Mouse (Mus musculus): Measurements from ENCODE around the gene Dnm3. TPM values are rescaled to one million over a fixed set of nuclear protein-coding genes. Genes with fewer than 3 reads are reported as not detected.
A peak's percentile ranks its signal among the peaks of the same experiment; 100 is the strongest.

The Dnm3 gene
- polyA plus RNA-seq, 1 experiment from 2014 or later, result 67.6 TPM

DNA sequence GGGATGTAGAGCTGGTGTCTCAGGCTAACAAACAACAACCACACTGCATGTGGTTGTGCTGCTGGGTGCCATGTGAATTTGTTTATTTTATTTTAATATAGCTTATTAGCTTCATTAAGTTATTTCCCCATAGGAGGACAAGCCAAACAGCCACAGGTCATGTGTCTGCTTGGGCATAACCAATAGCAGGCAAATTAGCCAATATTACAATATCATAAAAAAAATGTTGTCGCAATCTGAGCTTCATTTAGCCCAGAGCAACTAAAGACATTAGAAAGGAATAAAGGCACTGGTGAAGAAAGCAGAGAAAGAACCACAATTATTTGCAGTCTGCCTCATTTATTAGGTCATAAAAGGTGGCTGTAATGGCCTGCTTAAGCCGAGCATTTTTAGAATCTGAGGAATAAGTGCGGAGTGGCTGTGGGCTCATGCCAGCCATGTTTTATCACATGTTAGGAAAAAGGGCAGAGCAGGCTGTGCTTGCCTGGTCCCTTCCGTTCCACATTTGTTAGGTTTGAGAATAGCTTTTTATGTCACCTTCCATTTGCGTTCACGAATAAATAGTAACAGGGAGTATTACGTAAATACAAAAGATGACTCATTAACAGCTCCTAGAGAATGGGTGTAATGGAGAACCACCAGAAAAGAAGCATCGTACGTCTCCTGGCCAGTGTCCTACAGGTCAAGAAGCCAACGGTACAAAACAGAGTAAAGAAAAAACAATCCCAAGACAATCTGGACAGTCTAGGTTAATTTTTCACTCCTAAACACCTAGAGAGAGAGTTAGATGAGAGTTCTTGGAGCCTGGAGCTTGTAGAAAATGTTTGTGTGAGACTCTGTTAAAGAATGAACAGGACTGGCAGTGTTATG, 376.6 kb downstream of the Dnm3 start:
- no peak overlapping the region for H3K4me2 ChIP-seq

DNA sequence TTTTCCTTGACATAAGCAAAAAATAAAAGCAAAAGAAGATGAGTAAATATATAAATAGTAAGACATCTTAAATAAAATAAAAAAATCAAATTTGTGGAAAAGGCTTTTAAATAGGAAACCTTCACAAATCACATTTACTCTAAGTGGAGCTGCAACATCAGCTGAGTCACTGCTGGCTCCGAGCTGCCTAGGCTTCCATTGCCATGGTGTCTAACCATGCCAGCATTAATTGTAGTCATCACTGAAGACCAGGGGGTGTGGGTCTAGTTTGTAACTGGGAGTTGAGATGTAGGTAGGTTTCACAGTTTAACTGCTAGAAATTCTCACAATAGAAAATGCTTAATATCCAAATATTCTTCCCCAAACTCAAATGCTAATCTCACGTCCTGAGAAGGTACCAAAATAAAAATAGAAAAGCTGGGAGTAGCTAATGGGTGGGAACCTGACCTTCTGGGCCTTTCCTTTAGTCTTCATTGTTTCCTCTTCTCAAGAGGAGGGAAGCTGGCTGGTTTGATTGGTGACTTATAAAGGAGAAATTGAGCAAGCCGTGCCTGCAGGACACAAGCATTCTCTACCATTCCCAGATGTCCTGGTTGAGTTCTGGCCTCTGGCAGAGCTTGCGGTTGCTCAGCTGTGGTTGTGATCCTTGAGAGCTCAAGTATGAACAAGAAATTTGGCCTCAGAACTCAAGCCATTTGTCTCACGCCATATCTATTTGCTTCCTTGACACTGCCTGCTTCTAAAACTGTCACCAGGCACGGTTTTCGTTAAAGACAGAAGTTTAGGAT, 377.6 kb downstream of the Dnm3 start:
- WGBS, result 88% methylated on average over 7 of the region's 7 CpGs
- no peak overlapping the region for H3K4me2 ChIP-seq
- no peak overlapping the region for H3K4me3 ChIP-seq
- no peaks in the 10 kb centered on the region for H3K27me3 ChIP-seq (replicated peaks)
- no peaks in the 10 kb centered on the region for H3K4me1 ChIP-seq
- no peak overlapping the region for H3K27ac ChIP-seq
- no peak overlapping the region for H3K9ac ChIP-seq
- no peak for ATAC-seq (replicated peaks)
- no peaks in the 10 kb centered on the region for H3K36me3 ChIP-seq (replicated peaks)
- H3K9me3 ChIP-seq, result no peaks in the 10 kb centered on the region

More for the DNA sequence above, 376.6 kb downstream of the Dnm3 start:
- no peaks in the 10 kb centered on the region for H3K4me1 ChIP-seq
- no peaks in the 10 kb centered on the region for H3K9me3 ChIP-seq
- WGBS, result 88% methylated on average over 10 of the region's 10 CpGs
- no peak overlapping the region for H3K27ac ChIP-seq
- no peak for ATAC-seq (replicated peaks)
- H3K36me3 ChIP-seq (replicated peaks), result no peaks in the 10 kb centered on the region
- no peak overlapping the region for H3K4me3 ChIP-seq
- no peaks in the 10 kb centered on the region for H3K27me3 ChIP-seq (replicated peaks)
- H3K9ac ChIP-seq, result no peak overlapping the region

DNA sequence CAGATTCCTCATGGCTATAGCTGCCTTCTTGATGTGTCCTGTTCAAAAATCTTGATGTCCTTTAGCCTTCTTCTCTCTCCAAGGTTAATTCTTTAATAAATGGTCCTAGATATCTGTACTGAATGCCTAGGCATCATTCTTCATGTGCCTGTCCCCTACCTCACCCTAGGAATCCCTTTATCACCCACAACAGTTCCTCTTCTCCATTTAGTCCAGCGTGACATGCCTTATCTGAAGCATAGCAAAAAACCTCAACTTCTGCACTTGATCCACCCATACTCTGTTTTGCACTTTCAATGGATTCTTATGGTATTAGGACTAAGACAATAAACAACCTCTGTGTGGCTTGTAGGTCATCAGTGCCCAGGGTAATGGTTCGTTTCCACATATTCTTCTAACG, 378.6 kb downstream of the Dnm3 start:
- Histone ChIP-seq H3K4me3 (no peak overlapping the region), H3K27me3 (replicated peaks) (no peaks in the 10 kb centered on the region), H3K9ac (no peak overlapping the region), H3K36me3 (replicated peaks) (no peaks in the 10 kb centered on the region), H3K4me2 (no peak overlapping the region), H3K27ac (no peak overlapping the region), H3K9me3 (no peaks in the 10 kb centered on the region), H3K4me1 (no peaks in the 10 kb centered on the region)
- WGBS, result 89% methylated on average over 3 of the region's 3 CpGs
- no peak for ATAC-seq (replicated peaks)

- H3K9me3 ChIP-seq, result no peaks in the 10 kb centered on the region
- no peaks in the 10 kb centered on the region for H3K36me3 ChIP-seq (replicated peaks)
- H3K9ac ChIP-seq, result no peak overlapping the region
- no peaks in the 10 kb centered on the region for H3K27me3 ChIP-seq (replicated peaks)
- H3K27ac ChIP-seq, result no peak overlapping the region
- ATAC-seq (replicated peaks), result no peak
- H3K4me1 ChIP-seq, result no peaks in the 10 kb centered on the region
- WGBS, result 87% methylated on average over 8 of the region's 8 CpGs
- H3K4me2 ChIP-seq, result no peak overlapping the region
- no peak overlapping the region for H3K4me3 ChIP-seq
Observed at GRCm38 (mm10) chr1:162094523-162095272, 383.1 kb downstream of the Dnm3 start.

DNA sequence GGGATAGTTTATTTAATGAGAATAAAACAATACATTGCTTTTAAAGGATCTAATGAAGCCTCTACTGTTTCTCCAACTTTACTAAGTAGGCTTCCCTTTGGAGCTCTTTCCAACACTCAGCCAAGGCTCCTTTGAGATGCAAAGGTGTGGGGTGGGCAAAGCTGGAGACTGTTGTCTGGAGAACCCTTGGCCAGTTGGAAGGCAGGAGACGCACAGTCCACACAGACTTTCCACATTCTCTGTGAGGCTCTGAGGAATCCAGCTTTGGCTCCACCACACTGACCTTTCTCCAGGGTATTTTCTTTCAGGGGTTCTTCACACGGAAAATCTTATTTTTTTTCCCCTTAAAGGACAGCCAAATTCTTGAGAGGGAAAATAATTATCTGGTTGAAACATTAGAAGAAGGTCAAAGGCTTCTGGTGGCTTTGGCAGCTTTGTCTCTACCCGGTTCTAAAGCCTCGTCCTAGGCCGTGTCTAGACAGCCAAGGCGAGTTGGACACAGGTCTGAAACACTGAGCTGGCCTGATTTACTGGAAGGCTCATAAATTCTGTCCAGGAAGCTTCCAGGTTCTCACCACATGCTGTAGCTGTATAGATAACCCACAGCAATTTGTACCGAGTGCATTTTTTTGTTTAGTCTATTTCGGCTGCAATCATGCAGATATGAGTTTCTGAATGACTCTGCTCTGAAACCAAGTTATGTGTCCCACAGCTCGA, 383.9 kb downstream of the Dnm3 start:
- no peak overlapping the region for H3K4me3 ChIP-seq
- H3K4me1 ChIP-seq, result no peaks in the 10 kb centered on the region
- H3K9ac ChIP-seq, result no peak overlapping the region
- 79% methylated on average over 9 of the region's 9 CpGs for WGBS
- H3K36me3 ChIP-seq (replicated peaks), result no peaks in the 10 kb centered on the region
- ATAC-seq (replicated peaks), result no peak
- H3K27ac ChIP-seq, result no peak overlapping the region
- no peaks in the 10 kb centered on the region for H3K27me3 ChIP-seq (replicated peaks)
- no peak overlapping the region for H3K4me2 ChIP-seq
- H3K9me3 ChIP-seq, result no peaks in the 10 kb centered on the region

DNA sequence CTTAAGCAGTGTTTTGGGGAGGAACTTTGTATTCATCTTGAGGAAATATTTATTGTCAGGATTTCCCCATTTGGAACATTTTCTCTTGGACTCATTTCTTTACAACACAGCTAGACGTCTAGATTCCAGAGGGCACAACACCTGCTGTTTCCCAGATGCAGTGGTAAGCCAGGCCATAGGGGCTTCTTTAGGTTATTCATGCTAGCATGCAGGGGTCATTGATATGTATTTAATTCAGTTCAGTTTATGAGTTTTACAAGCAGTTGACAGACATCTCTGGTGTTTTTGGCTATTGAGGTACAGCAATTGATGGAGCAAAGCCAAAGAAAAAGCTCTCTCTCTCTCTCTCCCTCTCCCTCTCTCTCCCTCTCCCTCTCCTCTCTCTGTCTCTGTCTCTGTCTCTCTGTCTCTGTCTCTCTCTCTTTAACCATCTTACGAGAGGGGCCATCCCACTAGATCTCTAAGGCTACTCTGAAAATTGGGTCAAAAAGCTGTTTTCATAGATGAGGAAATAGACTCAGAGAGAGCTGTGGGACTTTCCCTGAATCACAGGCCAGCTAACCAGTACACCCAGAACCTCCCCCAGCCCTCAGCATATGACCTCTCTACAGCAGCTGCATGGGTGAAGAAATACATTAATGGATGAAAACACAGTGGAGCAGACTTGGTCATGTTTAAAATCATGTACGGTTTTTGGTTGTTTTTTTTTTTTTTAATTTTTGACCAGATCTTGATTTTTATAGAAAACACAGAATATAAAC, 384.8 kb downstream of the Dnm3 start:
- no peaks in the 10 kb centered on the region for H3K4me1 ChIP-seq
- H3K9ac ChIP-seq, result no peak overlapping the region
- WGBS, result 79% methylated on average over 3 of the region's 3 CpGs

DNA sequence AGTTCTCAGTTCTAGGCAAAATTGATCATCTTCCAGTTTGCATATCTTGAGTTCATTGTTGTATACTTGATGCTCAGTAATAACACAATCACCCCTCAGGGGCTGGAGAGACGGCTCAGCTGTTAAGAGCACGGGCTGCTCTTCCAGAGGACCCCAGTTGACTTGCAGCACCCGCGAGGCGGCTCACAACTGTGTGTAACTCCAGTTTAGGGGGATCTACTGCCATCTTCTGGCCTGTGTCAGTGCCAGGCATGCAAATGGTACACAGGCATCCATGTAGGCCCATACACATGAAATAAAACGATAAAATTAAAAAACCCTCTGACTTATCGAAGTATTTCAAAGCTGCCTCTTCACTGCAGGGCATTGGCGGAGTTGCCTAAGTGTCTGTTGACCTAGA, 385.4 kb downstream of the Dnm3 start:
- H3K27me3 ChIP-seq (replicated peaks), result no peaks in the 10 kb centered on the region
- no peaks in the 10 kb centered on the region for H3K9me3 ChIP-seq
- no peaks in the 10 kb centered on the region for H3K36me3 ChIP-seq (replicated peaks)
- ATAC-seq (replicated peaks), result no peak
- no peak overlapping the region for H3K9ac ChIP-seq
- no peak overlapping the region for H3K4me2 ChIP-seq
- H3K4me3 ChIP-seq, result no peak overlapping the region
- 88% methylated on average over 8 of the region's 8 CpGs for WGBS
- no peaks in the 10 kb centered on the region for H3K4me1 ChIP-seq
- no peak overlapping the region for H3K27ac ChIP-seq

More for the DNA sequence above, 384.8 kb downstream of the Dnm3 start:
- no peaks in the 10 kb centered on the region for H3K27me3 ChIP-seq (replicated peaks)
- H3K4me3 ChIP-seq, result no peak overlapping the region
- H3K4me2 ChIP-seq, result no peak overlapping the region
- no peaks in the 10 kb centered on the region for H3K36me3 ChIP-seq (replicated peaks)
- no peak for ATAC-seq (replicated peaks)
- no peaks in the 10 kb centered on the region for H3K9me3 ChIP-seq
- H3K27ac ChIP-seq, result no peak overlapping the region

DNA sequence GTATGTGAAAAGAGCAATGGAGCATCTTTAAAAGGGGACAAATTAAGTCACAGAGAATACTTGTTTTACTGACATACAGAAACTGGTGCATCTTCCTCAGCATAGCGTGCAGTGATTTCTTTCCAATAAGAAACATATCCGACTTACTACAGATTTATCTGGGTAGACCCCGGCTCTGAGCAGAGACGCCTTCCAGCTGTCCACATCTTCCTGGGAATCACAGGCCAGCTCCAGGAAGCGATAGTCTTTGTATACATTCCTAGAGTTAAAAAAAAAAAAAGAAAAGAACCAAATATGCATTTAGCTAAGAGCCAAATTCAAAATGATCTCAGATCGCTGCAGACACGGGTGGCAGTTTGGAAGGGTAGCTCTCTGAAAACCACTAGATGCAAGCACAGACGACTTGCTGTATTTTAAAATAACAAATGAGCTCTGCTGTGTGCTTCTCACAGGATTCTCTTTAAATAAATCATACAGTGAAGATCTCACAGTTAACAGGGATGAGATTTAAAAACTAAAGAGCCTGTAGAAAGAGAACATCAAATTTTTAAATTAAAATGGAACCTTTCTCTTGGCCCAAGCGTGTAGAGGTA, 393.9 kb downstream of the Dnm3 start:
- Histone ChIP-seq H3K4me3 (no peak overlapping the region), H3K27ac (0 out of 2 replicates have a peak overlapping the region, but pooled peaks have one; percentile 17), H3K27me3 (replicated peaks) (no peaks in the 10 kb centered on the region), H3K36me3 (replicated peaks) (no peaks in the 10 kb centered on the region), H3K9ac (no peak overlapping the region), H3K9me3 (no peaks in the 10 kb centered on the region), H3K4me2 (no peak overlapping the region), H3K4me1 (no peaks in the 10 kb centered on the region)
- WGBS, result 66% methylated on average over 9 of the region's 9 CpGs
- no peak for ATAC-seq (replicated peaks)

DNA sequence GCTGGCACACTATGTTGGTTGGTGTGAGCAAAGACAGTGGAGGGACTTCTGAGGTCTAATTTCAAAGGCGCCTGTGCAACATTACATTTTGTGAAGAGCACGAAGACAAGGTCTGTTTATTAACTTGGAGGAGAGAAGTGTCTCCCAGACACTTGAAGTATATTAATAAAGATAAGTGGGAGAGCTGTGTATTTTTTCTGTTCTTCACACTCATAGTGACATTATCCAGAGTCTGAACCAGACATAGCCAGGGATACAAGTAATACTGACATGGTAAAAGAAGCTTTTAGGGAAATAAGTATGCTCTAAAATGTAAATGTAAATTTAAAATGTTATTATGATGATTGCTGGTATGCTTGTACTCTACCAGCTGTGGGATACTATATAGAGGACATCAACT, 394.5 kb downstream of the Dnm3 start:
- no peaks in the 10 kb centered on the region for H3K9me3 ChIP-seq
- H3K27me3 ChIP-seq (replicated peaks), result no peaks in the 10 kb centered on the region
- H3K27ac ChIP-seq, result no peak overlapping the region
- no peak overlapping the region for H3K4me3 ChIP-seq
- H3K4me1 ChIP-seq, result no peaks in the 10 kb centered on the region
- ATAC-seq (replicated peaks), result no peak
- no peaks in the 10 kb centered on the region for H3K36me3 ChIP-seq (replicated peaks)
- no peak overlapping the region for H3K9ac ChIP-seq
- WGBS, result 91% methylated on average over 2 of the region's 2 CpGs
- H3K4me2 ChIP-seq, result no peak overlapping the region

DNA sequence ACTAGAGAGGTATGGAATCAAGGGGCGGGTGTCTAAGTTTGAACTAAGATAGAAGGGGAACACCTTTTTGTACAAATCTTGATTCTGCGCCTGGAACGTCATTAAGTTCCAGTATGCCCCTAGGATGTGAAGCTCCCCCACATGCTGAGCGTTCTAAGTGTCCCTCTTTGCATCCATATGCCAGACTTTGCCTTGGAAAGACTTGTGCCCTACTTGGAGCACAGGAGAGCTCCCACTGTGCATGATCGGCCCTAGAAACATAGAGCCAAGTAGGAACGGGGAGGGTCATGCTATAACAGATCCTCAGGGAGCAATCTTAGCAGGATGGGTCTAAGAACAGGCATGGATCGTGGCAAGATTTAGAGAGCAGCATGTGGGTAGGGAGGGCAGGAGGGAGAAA, 395.1 kb downstream of the Dnm3 start:
- Histone ChIP-seq H3K4me2 (no peak overlapping the region), H3K36me3 (replicated peaks) (no peaks in the 10 kb centered on the region), H3K9ac (no peak overlapping the region), H3K4me3 (no peak overlapping the region), H3K27me3 (replicated peaks) (no peaks in the 10 kb centered on the region), H3K4me1 (no peaks in the 10 kb centered on the region), H3K9me3 (no peaks in the 10 kb centered on the region), H3K27ac (no peak overlapping the region)
- WGBS, result 83% methylated on average over 7 of the region's 7 CpGs
- no peak for ATAC-seq (replicated peaks)
